Mouse (Mus musculus) small intestine, adult 2 months (tissue): ENCODE results near the gene Gcnt1.

Experiments used
- CTCF ChIP-seq: fragments of 200-500 bp; IDR thresholded peaks from 2 replicates; pipeline ENCODE4 v1.5.1; 2012; ENCODE audit warnings: low read depth, mild to moderate bottlenecking, control low read depth, inconsistent platforms, low read length, moderate library complexity, mixed read lengths; ENCODE audit not compliant: insufficient replicate concordance, insufficient read length; ENCODE audit errors: extremely low read depth
- POLR2A ChIP-seq: fragments of 200-500 bp; IDR thresholded peaks from 2 replicates; pipeline ENCODE4 v1.6.1; 2012; ENCODE audit warnings: low read depth, mild to moderate bottlenecking, control low read depth, inconsistent platforms, low read length, moderate library complexity

GRCm38 (mm10) chr19:17393841-17394591 is 21.4 kb upstream of the Gcnt1 start, which contains the start of gene Rfk:
- TF ChIP-seq CTCF: no peak
- peak; percentile 85; the same call in 1 of the 2 replicates for TF ChIP-seq POLR2A
